Mouse (Mus musculus) adrenal gland, adult 2 months (tissue): Measurements from ENCODE around the gene Adad2. TPM values are rescaled to one million over a fixed set of nuclear protein-coding genes. Genes with fewer than 3 reads are reported as not detected.
A peak's percentile ranks its signal among the peaks of the same experiment; 100 is the strongest.

ENCODE experiments used
- DNase-seq: peaks from one replicate; pipeline ENCODE4 v3.0.0; 2021
- polyA plus RNA-seq: library from polyadenylated mRNA; depleted of rRNA; stranded (reverse); fragments of >200 nt; gene quantifications from 2 replicates; pipeline ENCODE4 v1.2.3, GENCODE M21; 2012; rRNA removed
- total RNA-seq, 2 experiments: library from RNA; stranded (reverse); gene quantifications; 2 replicates each; pipeline ENCODE4 v1.2.3; 2021

Gene Adad2
- total and polyA plus RNA-seq, 3 experiments, result not detected

DNA sequence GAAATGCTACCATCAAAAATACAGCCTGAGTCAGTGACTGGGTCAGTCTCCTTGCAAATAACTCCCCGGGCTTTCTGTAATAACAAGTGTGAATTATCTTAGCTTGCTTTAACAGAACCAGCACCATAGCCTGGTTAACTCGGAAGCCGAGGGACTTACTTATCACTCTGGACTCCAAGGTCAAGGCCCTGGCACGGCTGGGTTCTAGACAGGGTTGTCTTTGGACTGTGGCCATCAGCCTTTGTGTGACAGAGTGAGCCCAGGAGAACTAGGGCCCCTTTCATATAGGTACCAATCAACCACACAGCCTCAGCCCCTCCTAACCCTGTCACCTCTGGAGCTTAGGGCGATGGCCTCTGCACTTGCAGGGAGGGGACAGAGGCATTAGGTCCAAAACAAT lies 28.5 kb downstream of the Adad2 start:
- peak; percentile 76 for DNase-seq

DNA sequence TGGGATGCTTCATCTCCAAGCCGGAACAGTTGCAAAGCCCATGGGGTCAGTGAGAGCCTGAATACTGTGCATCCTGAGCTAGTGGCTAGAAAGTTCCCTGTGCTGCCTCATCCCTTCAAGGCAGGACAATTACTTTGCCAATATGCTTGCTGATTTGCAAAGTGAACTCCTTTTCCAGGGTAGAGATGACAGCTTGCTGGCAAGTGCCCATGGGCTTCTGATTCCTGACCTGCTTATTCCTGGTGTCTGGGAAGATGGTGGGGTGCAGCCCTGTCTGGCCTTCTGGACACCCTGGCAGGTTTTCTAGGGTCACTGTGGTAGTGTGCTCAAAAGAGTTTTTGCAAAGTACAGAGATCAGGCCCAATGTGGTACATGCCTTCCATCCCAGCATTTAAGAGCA lies 30.4 kb downstream of the Adad2 start:
- no peak for DNase-seq

DNA sequence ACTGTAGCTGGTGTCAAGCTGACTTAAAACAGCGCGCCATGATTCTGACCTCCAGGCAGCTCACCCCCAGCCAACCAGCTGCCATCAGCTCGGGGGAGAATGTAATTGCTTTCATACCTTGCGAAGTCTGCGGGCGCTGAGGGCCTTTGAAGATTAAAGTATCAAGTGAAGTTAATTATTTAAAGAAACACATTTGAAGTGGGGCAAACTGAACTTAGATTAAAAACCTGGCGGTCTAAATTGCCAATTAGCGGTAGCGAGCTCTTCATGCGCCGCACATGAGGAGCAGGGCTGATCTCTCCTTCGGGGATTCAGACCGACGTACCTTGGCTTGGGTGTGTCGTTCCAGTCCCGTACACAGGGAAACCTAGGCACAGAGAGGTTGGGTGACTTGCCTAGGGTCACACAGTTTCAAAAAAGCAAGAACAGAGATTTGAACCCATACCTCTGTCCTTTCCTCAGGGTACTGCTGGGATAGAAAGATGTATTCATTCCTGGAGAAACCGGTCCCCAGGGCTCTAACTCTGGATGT lies 31.9 kb downstream of the Adad2 start:
- no peak for DNase-seq

GRCm38 (mm10) chr8:119644981-119645597 lies 32.5 kb downstream of the Adad2 start:
- no peak for DNase-seq

- DNase-seq, result no peak
Measured at GRCm38 (mm10) chr8:119646197-119646596, 33.6 kb downstream of the Adad2 start.

GRCm38 (mm10) chr8:119646846-119647245 lies 34.3 kb downstream of the Adad2 start:
- no peak for DNase-seq

GRCm38 (mm10) chr8:119651324-119651723 lies 38.8 kb downstream of the Adad2 start:
- DNase-seq, result peak; percentile 51

DNA sequence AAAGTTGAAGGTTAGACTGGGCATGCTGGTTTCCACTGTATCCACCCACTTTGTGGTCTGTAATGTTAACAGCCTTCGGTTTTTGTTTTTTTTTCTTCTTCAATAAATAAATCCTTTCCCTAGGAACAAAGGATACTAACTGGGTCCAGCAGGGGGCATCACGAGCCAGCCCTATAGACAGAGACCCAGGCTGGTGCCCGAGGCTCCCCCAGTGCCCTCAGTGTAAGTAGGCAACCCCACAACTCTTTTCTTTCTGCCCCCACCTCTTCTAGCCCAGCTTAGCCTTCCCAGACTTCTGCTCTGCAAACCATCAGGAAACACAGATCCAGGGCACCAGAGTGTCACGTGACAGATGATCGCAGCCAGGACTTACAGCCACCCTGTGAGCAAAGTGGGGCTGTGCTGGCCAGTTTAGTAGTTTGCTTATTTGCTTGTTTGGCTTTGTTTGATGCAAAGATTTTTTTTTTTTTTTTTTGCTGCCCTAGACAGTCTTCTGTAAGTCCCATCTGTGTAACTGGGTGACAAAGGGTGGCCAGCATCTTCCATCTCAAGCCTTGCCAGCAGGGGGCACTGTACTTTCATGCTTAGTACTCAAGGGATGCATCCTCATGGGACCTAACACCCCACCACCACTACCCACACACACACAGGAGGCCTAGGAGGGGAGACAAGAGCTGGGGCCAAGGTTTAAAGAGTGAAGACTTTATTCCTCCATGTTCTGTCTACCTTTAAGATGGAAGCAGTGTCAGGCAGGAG lies 44.3 kb downstream of the Adad2 start:
- DNase-seq, result peak; percentile 47

DNA sequence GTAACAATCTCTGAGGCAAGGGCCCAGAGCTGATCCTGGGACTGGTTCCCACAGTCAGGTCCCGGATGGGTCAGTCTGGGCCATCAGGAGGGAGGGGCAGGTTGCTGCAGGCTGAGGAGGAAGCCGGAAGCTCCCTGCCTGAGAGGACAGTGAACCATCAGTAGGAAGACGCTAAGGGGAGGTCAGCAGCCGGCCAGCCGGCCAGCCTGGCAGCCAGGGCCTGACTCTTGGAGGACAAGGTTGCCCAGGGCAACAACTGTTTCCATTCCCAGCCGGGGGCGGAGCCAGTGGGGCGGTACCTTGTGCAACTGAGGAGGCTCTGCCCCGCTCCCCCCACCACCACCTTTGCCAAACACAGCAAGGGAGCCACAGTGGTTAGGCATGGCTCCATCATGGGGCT lies 48.5 kb downstream of the Adad2 start:
- DNase-seq, result peak; percentile 86

GRCm38 (mm10) chr8:119661892-119662291 lies 49.3 kb downstream of the Adad2 start:
- no peak for DNase-seq

DNA sequence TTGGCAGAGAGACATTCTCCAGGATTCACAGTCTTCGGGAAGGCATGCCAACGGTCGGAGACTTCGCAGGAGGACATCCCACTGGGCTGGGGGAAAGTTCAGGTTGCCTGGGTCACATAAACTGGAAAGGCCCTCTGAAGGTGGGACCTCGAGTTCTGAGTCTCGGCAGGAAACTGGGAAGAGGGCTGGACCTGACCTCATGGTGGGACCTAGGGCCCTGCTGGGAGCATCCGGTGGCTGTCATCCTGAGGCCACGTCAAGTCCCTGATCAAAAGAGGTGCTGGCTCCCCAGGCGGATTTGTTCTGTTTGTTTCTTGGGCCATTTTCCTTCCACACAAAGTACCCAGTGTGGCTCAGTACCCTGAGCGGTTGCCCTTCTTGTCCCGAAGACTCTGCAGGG lies 50.9 kb downstream of the Adad2 start:
- DNase-seq, result no peak

GRCm38 (mm10) chr8:119665270-119665669 lies 52.7 kb downstream of the Adad2 start:
- DNase-seq, result no peak

Other genes with a start within 250 kb of the Adad2 start
- 10 to 100 TPM; 41.8 to 69.4 TPM for gene Mlycd, start 217.9 kb upstream of the Adad2 start, total RNA-seq
- 110 and 118 TPM in 2 replicates for gene Mlycd, start 217.9 kb upstream of the Adad2 start, polyA plus RNA-seq
- gene Osgin1, start 178.6 kb upstream of the Adad2 start, total RNA-seq, result 100 to 1,000 TPM; 123 to 166 TPM
- gene Osgin1, start 178.6 kb upstream of the Adad2 start, polyA plus RNA-seq, result 266 and 274 TPM in 2 replicates
- gene Necab2, start 166.0 kb upstream of the Adad2 start, total RNA-seq, result 1 to 10 TPM; 6.5 to 8.2 TPM
- 6.8 and 8.4 TPM in 2 replicates for gene Necab2, start 166.0 kb upstream of the Adad2 start, polyA plus RNA-seq
- not detected for gene Slc38a8, start 111.0 kb upstream of the Adad2 start, total RNA-seq
- gene Slc38a8, start 111.0 kb upstream of the Adad2 start, polyA plus RNA-seq, result 0.11 and 0.12 TPM in 2 replicates
- 10 to 100 TPM; 82.7 to 96.5 TPM for gene Mbtps1, start 54.0 kb upstream of the Adad2 start, total RNA-seq
- 86.7 and 89.4 TPM in 2 replicates for gene Mbtps1, start 54.0 kb upstream of the Adad2 start, polyA plus RNA-seq
- gene Hsdl1, start 37.6 kb upstream of the Adad2 start, total RNA-seq, result 10 to 100 TPM; 38.7 to 39.3 TPM
- 22.8 and 24.1 TPM in 2 replicates for gene Hsdl1, start 37.6 kb upstream of the Adad2 start, polyA plus RNA-seq
- under 1 TPM in 1 of 2 experiments, not detected in 1; 0.09 TPM for gene Dnaaf1, start 37.5 kb upstream of the Adad2 start, total RNA-seq
- gene Dnaaf1, start 37.5 kb upstream of the Adad2 start, polyA plus RNA-seq, result not detected in 2 replicates
- gene Taf1c, start 7.5 kb upstream of the Adad2 start, total RNA-seq, result 10 to 100 TPM; 10.7 to 12.5 TPM
- gene Taf1c, start 7.5 kb upstream of the Adad2 start, polyA plus RNA-seq, result 41.3 and 46.2 TPM in 2 replicates
- gene Kcng4, start 22.9 kb downstream of the Adad2 start, total RNA-seq, result under 1 TPM; 0.45 to 0.66 TPM
- 1.2 and 1.6 TPM in 2 replicates for gene Kcng4, start 22.9 kb downstream of the Adad2 start, polyA plus RNA-seq
- 10 to 100 TPM; 17.0 to 21.0 TPM for gene Wfdc1, start 53.6 kb downstream of the Adad2 start, total RNA-seq
- 41.3 and 51.7 TPM in 2 replicates for gene Wfdc1, start 53.6 kb downstream of the Adad2 start, polyA plus RNA-seq
- gene Atp2c2, start 87.3 kb downstream of the Adad2 start, total RNA-seq, result under 1 TPM; 0.24 to 0.46 TPM
- not detected in 2 replicates for gene Atp2c2, start 87.3 kb downstream of the Adad2 start, polyA plus RNA-seq
- 10 to 100 TPM in 1 of 2 experiments, 1 to 10 TPM in 1; 8.4 to 12.7 TPM for gene Tldc1, start 165.7 kb downstream of the Adad2 start, total RNA-seq
- gene Tldc1, start 165.7 kb downstream of the Adad2 start, polyA plus RNA-seq, result 13.0 and 13.2 TPM in 2 replicates
- 10 to 100 TPM; 45.4 to 50.4 TPM for gene Cotl1, start 227.8 kb downstream of the Adad2 start, total RNA-seq
- 156 TPM in 2 replicates for gene Cotl1, start 227.8 kb downstream of the Adad2 start, polyA plus RNA-seq
- gene Klhl36, start 249.5 kb downstream of the Adad2 start, total RNA-seq, result 10 to 100 TPM in 1 of 2 experiments, 1 to 10 TPM in 1; 4.3 to 11.3 TPM
- gene Klhl36, start 249.5 kb downstream of the Adad2 start, polyA plus RNA-seq, result 19.8 and 25.5 TPM in 2 replicates